Mouse (Mus musculus) spleen, adult 2 months (tissue): ENCODE data around the gene Tmem87b.

Experiments
- CTCF ChIP-seq: fragments of 200-500 bp; IDR thresholded peaks from 2 replicates; pipeline ENCODE4 v1.5.1; 2011; ENCODE audit warnings: mild to moderate bottlenecking, inconsistent platforms; ENCODE audit not compliant: insufficient read depth, insufficient read length, insufficient replicate concordance; ENCODE audit errors: extremely low read depth
- POLR2A ChIP-seq: fragments of 200-500 bp; IDR thresholded peaks from 2 replicates; pipeline ENCODE4 v1.6.1; 2011; ENCODE audit warnings: low read depth, low read length, inconsistent platforms

DNA sequence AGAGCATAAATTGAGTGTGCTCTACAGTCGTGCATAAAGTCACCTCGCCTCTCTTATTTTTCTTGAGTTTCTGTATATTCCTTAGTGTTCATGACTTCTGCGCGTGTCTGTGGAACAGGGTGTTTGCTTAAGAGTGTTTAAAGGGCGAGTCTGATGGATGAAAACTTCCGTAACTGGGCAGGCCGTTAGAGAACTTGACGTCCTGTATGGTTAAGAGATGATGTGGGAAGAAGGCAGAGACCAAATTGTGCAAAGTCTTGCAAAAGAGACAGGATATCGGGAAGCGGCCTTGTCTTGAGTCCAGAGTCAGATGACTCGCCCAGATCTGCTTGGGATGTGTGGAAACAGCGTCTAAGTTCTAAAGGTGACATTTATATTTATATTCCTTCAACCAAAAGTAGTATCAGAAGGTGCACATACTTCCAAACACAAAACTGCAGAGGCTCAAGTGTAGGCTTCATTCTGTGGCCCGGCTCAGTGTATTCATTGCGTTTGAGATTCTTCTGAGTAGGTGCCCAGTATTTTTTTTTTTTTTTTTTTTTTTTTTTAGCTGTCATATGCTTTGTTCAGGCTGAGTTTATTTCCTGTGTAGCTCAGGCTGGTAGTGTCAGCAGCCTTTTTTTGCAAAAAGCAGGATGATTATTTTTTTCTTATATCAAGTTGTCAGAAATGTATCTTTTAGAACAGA, 1.2 kb downstream of the Tmem87b start:
- TF ChIP-seq CTCF = no peak
- TF ChIP-seq POLR2A = no peak
